Mouse (Mus musculus): ENCODE data around the gene Snx1.

DNA sequence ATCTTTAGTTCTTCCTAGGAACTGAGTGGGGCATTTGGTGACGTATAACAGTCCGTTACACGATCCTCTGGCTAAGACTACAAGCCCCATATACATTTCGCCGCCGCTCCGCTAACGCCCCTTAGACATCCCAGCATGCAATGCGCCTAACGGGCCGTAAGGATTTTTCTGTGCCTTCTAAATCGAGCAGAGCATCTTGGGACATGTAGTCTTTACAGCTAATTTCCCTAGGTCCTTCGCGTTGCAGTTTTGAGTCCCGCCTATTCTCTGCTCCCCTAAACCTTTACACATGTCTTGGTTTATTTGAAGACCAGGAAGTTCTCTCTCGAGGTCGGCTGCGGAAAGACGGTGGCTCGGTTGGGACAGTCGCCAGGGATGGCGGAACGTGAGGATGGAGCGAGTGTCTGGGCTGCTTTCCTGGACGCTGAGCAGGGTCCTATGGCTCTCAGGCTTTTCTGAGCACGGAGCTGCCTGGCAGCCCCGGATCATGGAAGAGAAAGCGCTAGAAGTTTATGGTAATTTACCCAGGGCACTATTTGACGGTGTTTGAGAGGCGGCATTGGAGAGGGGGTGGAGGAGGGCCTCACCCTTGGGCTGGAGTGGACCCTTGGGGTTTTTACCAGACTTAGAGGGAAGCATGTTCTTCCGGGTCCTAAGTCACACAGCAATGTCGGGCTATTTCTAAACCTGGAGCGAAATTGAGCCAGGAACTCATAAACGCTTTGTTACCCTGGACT lies at the start of gene Snx1, which contains the start of gene Ciao2a:
- TF ChIP-seq GATA1 (IDR thresholded peaks at IDR 0.05; ENCODE audit: borderline replicate concordance, low read length), result no peak
- no peak for TF ChIP-seq FLI1 (IDR thresholded peaks at IDR 0.05; ENCODE audit: low read length)

Measured in megakaryocyte, embryonic 14.5 days (primary cell).